Mouse (Mus musculus) testis, adult 2 months (tissue): ENCODE results near the gene Moxd1. TPM values are rescaled to one million over a fixed set of nuclear protein-coding genes. Genes with fewer than 3 reads are reported as not detected.
"Not testable (repeated sequence)": the region's sequence is repeated elsewhere in the genome, so short reads cannot be mapped to it uniquely, and the experiment has no call there.

Experiments used
- H3K27ac ChIP-seq: fragments of 200-500 bp; 2 replicates; pipeline ENCODE4 v1.5.1; 2012; ENCODE audit warnings: low read depth, low read length; ENCODE audit not compliant: control insufficient read depth, insufficient read depth
- H3K27me3 ChIP-seq: fragments of 200-500 bp; 2 replicates; pipeline ENCODE4 v1.6.1; 2012; ENCODE audit warnings: mild to moderate bottlenecking, low read length, moderate library complexity; ENCODE audit not compliant: control insufficient read depth, insufficient read depth
- H3K36me3 ChIP-seq: fragments of 200-500 bp; 2 replicates; pipeline ENCODE4 v1.6.1; 2012; ENCODE audit warnings: mild to moderate bottlenecking, low read length; ENCODE audit not compliant: control insufficient read depth, insufficient read depth
- H3K4me1 ChIP-seq: fragments of 200-500 bp; 2 replicates; pipeline ENCODE4 v1.6.1; 2012; ENCODE audit warnings: low read length; ENCODE audit not compliant: control insufficient read depth, insufficient read depth
- H3K4me3 ChIP-seq: fragments of 200-500 bp; 2 replicates; pipeline ENCODE4 v1.5.1; 2012; ENCODE audit warnings: low read depth, mild to moderate bottlenecking, low read length, moderate library complexity, mixed read lengths; ENCODE audit not compliant: control insufficient read depth
- CTCF ChIP-seq: fragments of 200-500 bp; IDR thresholded peaks from 2 replicates; pipeline ENCODE4 v1.5.1; 2012; ENCODE audit warnings: low read depth, mild to moderate bottlenecking, inconsistent platforms, low read length, moderate library complexity; ENCODE audit not compliant: control insufficient read depth, insufficient read depth, insufficient replicate concordance
- POLR2A ChIP-seq: fragments of 200-500 bp; IDR thresholded peaks from 2 replicates; pipeline ENCODE4 v1.6.1; 2012; ENCODE audit warnings: low read depth, mild to moderate bottlenecking, inconsistent platforms, low read length, moderate library complexity; ENCODE audit not compliant: control insufficient read depth
- polyA plus RNA-seq: library from polyadenylated mRNA; depleted of rRNA; stranded (reverse); fragments of >200 nt; gene quantifications from 2 replicates; pipeline ENCODE4 v1.2.3, GENCODE M21; 2012

Moxd1 gene
- polyA plus RNA-seq, 1 experiment: 0.61 TPM

GRCm38 (mm10) chr10:24317126-24317836, 94.0 kb downstream of the Moxd1 start:
- Histone ChIP-seq H3K4me1 (no peaks in the 10 kb centered on the region; the same call in 1 of the 2 replicates), H3K4me3 (no peak overlapping the region), H3K27ac (no peak overlapping the region), H3K27me3 (no peaks in the 10 kb centered on the region), H3K36me3 (no peaks in the 10 kb centered on the region)
- no peak for TF ChIP-seq CTCF
- no peak for TF ChIP-seq POLR2A

GRCm38 (mm10) chr10:24320326-24320725, 97.0 kb downstream of the Moxd1 start:
- TF ChIP-seq CTCF (no peak), POLR2A (no peak)
- H3K27me3 ChIP-seq: no peaks in the 10 kb centered on the region
- no peak overlapping the region for H3K27ac ChIP-seq
- no peaks in the 10 kb centered on the region for H3K36me3 ChIP-seq
- no peaks in the 10 kb centered on the region for H3K4me1 ChIP-seq
- H3K4me3 ChIP-seq: no peak overlapping the region

- TF ChIP-seq POLR2A: no peak
- no peak for TF ChIP-seq CTCF
- Histone ChIP-seq H3K27me3 (no peaks in the 10 kb centered on the region), H3K36me3 (no peaks in the 10 kb centered on the region), H3K27ac (no peak overlapping the region), H3K4me1 (no peaks in the 10 kb centered on the region), H3K4me3 (no peak overlapping the region)
These were observed 99.7 kb downstream of the Moxd1 start for GRCm38 (mm10) chr10:24323066-24323465.

- not testable (repeated sequence) for H3K36me3 ChIP-seq, H3K27ac ChIP-seq, H3K27me3 ChIP-seq, H3K4me1 ChIP-seq, H3K4me3 ChIP-seq
These were observed 103.9 kb downstream of the Moxd1 start for GRCm38 (mm10) chr10:24327265-24327664.

GRCm38 (mm10) chr10:24332799-24333198, 109.5 kb downstream of the Moxd1 start:
- no peaks in the 10 kb centered on the region for H3K4me1 ChIP-seq
- no peaks in the 10 kb centered on the region for H3K36me3 ChIP-seq
- no peak overlapping the region for H3K4me3 ChIP-seq
- H3K27ac ChIP-seq: no peak overlapping the region
- no peak for TF ChIP-seq POLR2A
- no peak for TF ChIP-seq CTCF
- H3K27me3 ChIP-seq: no peaks in the 10 kb centered on the region

- no peak overlapping the region for H3K27ac ChIP-seq
These were observed 116.4 kb downstream of the Moxd1 start for GRCm38 (mm10) chr10:24339593-24340143.

GRCm38 (mm10) chr10:24340551-24341213, 117.4 kb downstream of the Moxd1 start:
- TF ChIP-seq CTCF (no peak), POLR2A (no peak)
- Histone ChIP-seq H3K36me3 (no peaks in the 10 kb centered on the region), H3K27ac (no peak overlapping the region), H3K27me3 (no peaks in the 10 kb centered on the region), H3K4me1 (no peaks in the 10 kb centered on the region), H3K4me3 (no peak overlapping the region)

More at GRCm38 (mm10) chr10:24339593-24340143, 116.4 kb downstream of the Moxd1 start:
- Histone ChIP-seq H3K27me3 (no peaks in the 10 kb centered on the region), H3K36me3 (no peaks in the 10 kb centered on the region), H3K4me3 (no peak overlapping the region), H3K4me1 (no peaks in the 10 kb centered on the region)
- TF ChIP-seq CTCF (no peak), POLR2A (no peak)
